Mouse (Mus musculus) left cerebral cortex, postnatal 10 days (tissue): ENCODE measurements around the gene Runx3. TPM values are rescaled to one million over a fixed set of nuclear protein-coding genes. Genes with fewer than 3 reads are reported as not detected.
A peak's percentile ranks its signal among the peaks of the same experiment; 100 is the strongest.
"Not testable (repeated sequence)": the region's sequence is repeated elsewhere in the genome, so short reads cannot be mapped to it uniquely, and the experiment has no call there.

Source experiments
- DNase-seq, 2 experiments: peaks; one replicate each; pipeline ENCODE4 v3.0.0; 2021 to 2022; ENCODE audit warnings: low spot score in 2 of 2, mixed read lengths in 1 of 2; ENCODE audit errors: extremely low spot score in 1 of 2
- intact Hi-C: fragments of 180-260 bp; cut with DNase I; formaldehyde crosslinking; loops from one replicate; pipeline ENCODE4 v1.15.1; 2025
- total RNA-seq, 2 experiments: library from RNA; stranded (reverse); gene quantifications; 2 replicates each; pipeline ENCODE4 v1.2.3; 2021

The Runx3 gene
- total RNA-seq, 2 experiments from 2014 or later, result not detected

GRCm38 (mm10) chr4:135159663-135160062 is 39.2 kb downstream of the Runx3 start:
- intact Hi-C loops, result no loop called here
- no peak for DNase-seq

- intact Hi-C loops, result no loop called here
- DNase-seq, result no peak
Observed at GRCm38 (mm10) chr4:135160168-135160567, 39.7 kb downstream of the Runx3 start.

GRCm38 (mm10) chr4:135161441-135161840 is 41.0 kb downstream of the Runx3 start:
- intact Hi-C loops, result no loop called here
- DNase-seq, result no peak

- intact Hi-C loops, result no loop called here
- DNase-seq, result no peak
Observed at GRCm38 (mm10) chr4:135165761-135166160, 45.3 kb downstream of the Runx3 start.

- peak in 1 of 2 experiments; percentile 58 for DNase-seq
- intact Hi-C loops, result no loop called here
Observed at GRCm38 (mm10) chr4:135166413-135167225, 46.2 kb downstream of the Runx3 start.

- DNase-seq, result no peak
- intact Hi-C loops, result no loop called here
Observed at GRCm38 (mm10) chr4:135167816-135168527, 47.5 kb downstream of the Runx3 start.

GRCm38 (mm10) chr4:135169096-135169495 is 48.6 kb downstream of the Runx3 start:
- DNase-seq, result no peak
- intact Hi-C loops, result no loop called here

- no peak for DNase-seq
- intact Hi-C loops, result no loop called here
Observed at GRCm38 (mm10) chr4:135169501-135169900, 49.0 kb downstream of the Runx3 start.

- no peak for DNase-seq
- intact Hi-C loops, result no loop called here
Observed at GRCm38 (mm10) chr4:135171304-135171875, 50.9 kb downstream of the Runx3 start.

- DNase-seq, result no peak
- intact Hi-C loops, result no loop called here
Observed at GRCm38 (mm10) chr4:135175406-135176120, 55.1 kb downstream of the Runx3 start.

GRCm38 (mm10) chr4:135177568-135177967 is 57.1 kb downstream of the Runx3 start:
- intact Hi-C loops, result no loop called here
- DNase-seq, result no peak

GRCm38 (mm10) chr4:135179077-135179481 is 58.6 kb downstream of the Runx3 start:
- intact Hi-C loops, result no loop called here

GRCm38 (mm10) chr4:135181819-135182218 is 61.4 kb downstream of the Runx3 start:
- intact Hi-C loops, result no loop called here
- DNase-seq, result no peak

More at GRCm38 (mm10) chr4:135179077-135179481, 58.6 kb downstream of the Runx3 start:
- no peak for DNase-seq

- intact Hi-C loops, DNase-seq: not testable (repeated sequence)
Observed at GRCm38 (mm10) chr4:135184277-135184676, 63.8 kb downstream of the Runx3 start.

GRCm38 (mm10) chr4:135189452-135190008 is 69.1 kb downstream of the Runx3 start:
- no peak for DNase-seq

GRCm38 (mm10) chr4:135190364-135190763 is 69.9 kb downstream of the Runx3 start:
- intact Hi-C loops, result no loop called here
- no peak for DNase-seq

More at GRCm38 (mm10) chr4:135189452-135190008, 69.1 kb downstream of the Runx3 start:
- intact Hi-C loops, result no loop called here

- intact Hi-C loops, result no loop called here
- DNase-seq, result no peak
Observed at GRCm38 (mm10) chr4:135191185-135191584, 70.7 kb downstream of the Runx3 start.

GRCm38 (mm10) chr4:135191604-135192003 is 71.2 kb downstream of the Runx3 start:
- no peak for DNase-seq
- intact Hi-C loops, result no loop called here

GRCm38 (mm10) chr4:135192841-135193240 is 72.4 kb downstream of the Runx3 start:
- DNase-seq, result no peak
- intact Hi-C loops, result no loop called here
